Mouse (Mus musculus): ENCODE results near the gene Cep83.

- no peak for TF ChIP-seq ZNF384 (IDR thresholded peaks at IDR 0.05; ENCODE audit: low read depth, low read length)
- no peak for TF ChIP-seq CTCF (IDR thresholded peaks at IDR 0.05 in 2 of 3, conservative IDR thresholded peaks at IDR 0.05 in 1 of 3; ENCODE audit: control insufficient read depth in 1 of 3, insufficient read depth in 1 of 3, low read depth in 2 of 3, low read length in 3 of 3, poor library complexity in 1 of 3, severe bottlenecking in 1 of 3)
These were observed 51.8 kb downstream of the Cep83 start for GRCm38 (mm10) chr10:94740221-94740620.

All from MEL (cell line).